ENCODE assay signal across 12 mouse cellular contexts in the genomic region with DNA sequence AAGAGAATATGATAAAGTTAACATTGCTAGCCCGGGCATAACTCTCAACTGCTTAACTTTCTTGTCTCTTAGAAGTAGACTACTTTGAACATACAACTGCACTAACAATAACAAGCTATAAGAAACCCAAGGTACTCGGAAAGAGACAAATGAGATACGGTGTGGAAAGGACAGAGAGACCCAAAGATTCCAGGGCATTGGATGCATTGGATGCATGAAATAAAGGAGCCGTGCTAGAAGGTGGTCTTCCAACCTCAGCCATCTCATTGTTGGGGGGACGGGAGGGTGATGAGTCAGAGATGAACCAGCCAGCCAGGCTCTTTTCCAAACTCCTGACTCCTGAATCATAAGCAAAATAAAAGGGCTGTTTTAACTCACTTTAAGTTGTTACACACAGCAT.
"Had no signal": no experiment of that assay in that cellular context is flagged by ENCODE, and none has a peak within 500 bp of the region (broad histone marks: within the 10 kb centered on the region; RNA-seq: fewer than 3 reads in every experiment).

No protein-coding gene starts in this region.

- H3K9me3 ChIP-seq: limb, embryonic 12.5 days; liver, embryonic 13.5 days; lung, embryonic 15.5 days; midbrain, embryonic 13.5 days; neural tube, embryonic 12.5 days had no signal

- H3K36me3 ChIP-seq: limb, embryonic 12.5 days; liver, embryonic 13.5 days; lung, embryonic 15.5 days; midbrain, embryonic 13.5 days; neural tube, embryonic 12.5 days had no signal

- ATAC-seq: liver, postnatal 0 days; midbrain, embryonic 13.5 days had no signal

- H3K27ac ChIP-seq: limb, embryonic 12.5 days; liver, embryonic 13.5 days; midbrain, embryonic 13.5 days; neural tube, embryonic 12.5 days; stomach, postnatal 0 days had no signal

- H3K4me3 ChIP-seq: layer of hippocampus, adult 2 months; limb, embryonic 12.5 days; liver, embryonic 13.5 days; lung, embryonic 15.5 days; midbrain, embryonic 13.5 days; neural tube, embryonic 12.5 days had no signal

- H3K9ac ChIP-seq: limb, embryonic 12.5 days; liver, embryonic 13.5 days; liver, postnatal 0 days; lung, embryonic 15.5 days; midbrain, embryonic 13.5 days; neural tube, embryonic 12.5 days had no signal

- H3K4me2 ChIP-seq: limb, embryonic 12.5 days; liver, embryonic 13.5 days; midbrain, embryonic 13.5 days; neural tube, embryonic 12.5 days had no signal

- DNase-seq: kidney, postnatal 10 days; kidney, postnatal 4 days; liver; liver, embryonic 13.5 days; liver, postnatal 0 days; lung, postnatal 36 days had no signal

- H3K27me3 ChIP-seq: limb, embryonic 12.5 days; liver, embryonic 13.5 days; lung, embryonic 15.5 days; midbrain, embryonic 13.5 days; neural tube, embryonic 12.5 days had no signal
